In the genomic region with DNA sequence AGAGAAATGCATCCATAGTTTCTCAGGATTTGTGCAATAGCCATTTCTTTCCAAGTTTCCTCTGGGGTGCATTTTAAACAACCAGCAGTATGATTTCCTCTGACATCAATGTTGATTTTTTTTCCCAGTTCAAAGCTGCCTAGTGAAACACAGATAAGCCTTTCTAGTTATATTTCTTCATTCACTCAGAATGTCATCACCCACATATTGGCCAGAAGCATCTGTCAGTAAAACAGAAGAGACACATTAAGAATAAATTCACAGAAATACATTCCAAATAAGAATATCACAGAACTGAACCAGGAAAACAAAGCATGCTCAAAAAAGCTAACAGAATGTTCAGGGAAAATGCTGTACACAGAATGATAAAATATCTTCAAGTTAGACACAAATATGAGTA, we compare ENCODE assay signal across 14 mouse cellular contexts.
"Had no signal": no experiment of that assay in that cellular context is flagged by ENCODE, and none has a peak within 500 bp of the region (broad histone marks: within the 10 kb centered on the region; RNA-seq: fewer than 3 reads in every experiment).

No protein-coding gene starts in this region.

- H3K27me3 ChIP-seq: limb, embryonic 13.5 days; liver, embryonic 15.5 days; lung, embryonic 15.5 days; megakaryocyte, embryonic 14.5 days; midbrain, embryonic 15.5 days; neural tube, embryonic 12.5 days; stomach, embryonic 15.5 days had no signal

- H3K36me3 ChIP-seq: limb, embryonic 13.5 days; liver, embryonic 15.5 days; lung, embryonic 15.5 days; midbrain, embryonic 15.5 days; neural tube, embryonic 12.5 days; stomach, embryonic 15.5 days had no signal

- H3K27ac ChIP-seq: limb, embryonic 13.5 days; liver, embryonic 15.5 days; lung, embryonic 15.5 days; macrophage; midbrain, embryonic 15.5 days; neural tube, embryonic 12.5 days; stomach, embryonic 15.5 days had no signal

- H3K4me1 ChIP-seq: limb, embryonic 13.5 days; liver, embryonic 15.5 days; lung, embryonic 15.5 days; megakaryocyte, embryonic 14.5 days; midbrain, embryonic 15.5 days; neural tube, embryonic 12.5 days; stomach, embryonic 15.5 days had no signal

- H3K4me3 ChIP-seq: limb, embryonic 13.5 days; liver, embryonic 15.5 days; lung, embryonic 15.5 days; megakaryocyte, embryonic 14.5 days; midbrain, embryonic 15.5 days; neural tube, embryonic 12.5 days; stomach, embryonic 15.5 days had no signal

- H3K4me2 ChIP-seq: limb, embryonic 13.5 days; liver, embryonic 11.5 days; liver, embryonic 15.5 days; lung, embryonic 15.5 days; midbrain, embryonic 11.5 days; midbrain, embryonic 15.5 days; neural tube, embryonic 12.5 days; stomach, embryonic 15.5 days had no signal

- ATAC-seq: intestine, embryonic 16.5 days; midbrain, embryonic 15.5 days had no signal

- DNase-seq: kidney, adult 8-10 months; kidney, postnatal 25 days; thymus, postnatal 36 days had no signal

- H3K9me3 ChIP-seq: limb, embryonic 13.5 days; liver, embryonic 15.5 days; lung, embryonic 15.5 days; megakaryocyte, embryonic 14.5 days; midbrain, embryonic 15.5 days; neural tube, embryonic 12.5 days; stomach, embryonic 15.5 days had no signal

- H3K9ac ChIP-seq: limb, embryonic 13.5 days; liver, embryonic 15.5 days; lung, embryonic 15.5 days; midbrain, embryonic 15.5 days; neural tube, embryonic 12.5 days; stomach, embryonic 15.5 days had no signal
